Mouse (Mus musculus): Measurements from ENCODE around the gene Pdzd2.

Gene Pdzd2

DNA sequence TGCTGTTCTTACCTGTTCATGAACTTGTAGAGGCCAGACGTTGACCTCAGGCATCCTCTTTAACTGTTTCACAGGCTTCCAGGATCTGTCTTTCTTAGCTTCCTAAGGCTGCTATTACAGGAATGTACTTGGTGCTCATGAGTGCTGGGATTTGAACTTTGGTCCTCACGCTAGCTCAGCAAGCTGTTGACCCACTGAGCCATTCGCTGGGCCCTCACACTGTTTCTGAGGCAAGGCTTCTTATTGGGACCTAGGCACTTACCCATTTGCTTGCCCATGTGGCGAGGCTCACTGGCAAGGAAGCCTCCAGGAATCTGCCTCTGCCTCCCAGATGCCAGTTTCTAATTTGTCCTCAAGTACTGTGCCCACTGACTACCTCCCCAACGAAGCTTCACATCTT, 419.8 kb downstream of the Pdzd2 start:
- DNase-seq (ENCODE audit: low spot score in 2 of 2), result no peak

DNA sequence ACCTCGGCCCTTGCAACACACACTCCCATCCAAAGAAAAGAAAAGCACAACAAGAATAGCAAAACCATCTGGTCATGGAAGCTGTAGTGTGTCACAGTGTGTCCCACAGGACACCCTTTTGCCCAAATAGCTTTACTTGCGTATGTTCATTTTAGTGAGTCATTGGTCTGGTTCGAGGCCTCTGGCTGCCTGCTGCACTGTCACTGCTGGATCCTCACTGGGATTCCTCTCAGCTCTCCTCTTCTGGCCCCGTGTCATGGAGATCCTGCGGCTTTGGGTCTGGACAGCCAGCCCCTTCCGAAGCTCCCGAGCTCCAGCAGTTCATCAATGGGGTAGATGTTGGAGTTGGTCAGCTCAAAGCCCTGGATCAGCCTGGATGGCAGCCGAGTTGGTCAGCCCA, 421.3 kb downstream of the Pdzd2 start:
- DNase-seq (ENCODE audit: low spot score in 2 of 2), result no peak

DNA sequence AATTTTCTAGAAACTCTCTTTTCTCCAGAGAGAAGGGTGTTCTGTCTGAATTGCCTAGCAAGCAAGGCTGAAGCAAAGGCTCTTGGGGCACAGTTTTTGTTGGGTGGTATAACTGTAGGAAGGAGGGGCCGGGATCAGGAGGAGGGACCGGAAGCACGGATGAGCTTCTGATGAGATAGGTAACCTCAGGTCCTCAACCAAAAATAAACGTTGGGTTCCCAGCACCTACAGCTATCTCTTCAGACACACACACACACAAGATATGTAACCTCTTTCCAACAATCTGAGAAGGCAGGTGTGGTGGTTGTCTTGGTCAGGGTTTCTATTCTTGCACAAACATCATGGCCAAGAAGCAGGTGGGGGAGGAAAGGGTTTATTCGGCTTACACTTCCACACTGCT, 422.4 kb downstream of the Pdzd2 start:
- DNase-seq (ENCODE audit: low spot score in 2 of 2), result no peak

DNA sequence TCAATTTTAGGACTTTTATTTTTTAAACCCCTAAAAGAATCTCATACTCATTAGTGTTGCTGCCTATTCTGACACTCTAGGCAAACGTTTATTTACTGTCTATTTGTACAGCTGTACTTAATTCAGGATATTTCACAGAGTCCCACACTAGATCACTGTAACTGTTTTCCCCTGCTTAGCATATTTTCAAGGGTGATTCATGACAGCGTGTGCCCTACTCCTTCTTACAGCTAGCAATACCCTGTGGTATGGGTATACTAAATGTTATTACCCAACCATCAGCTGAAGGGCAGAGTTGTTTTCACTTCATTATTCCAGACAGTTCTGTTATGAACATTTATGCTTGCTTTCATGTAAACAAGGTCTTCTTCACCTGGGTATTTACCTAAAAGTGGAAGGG, 423.7 kb downstream of the Pdzd2 start:
- DNase-seq (ENCODE audit: low spot score in 2 of 2), result no peak

DNA sequence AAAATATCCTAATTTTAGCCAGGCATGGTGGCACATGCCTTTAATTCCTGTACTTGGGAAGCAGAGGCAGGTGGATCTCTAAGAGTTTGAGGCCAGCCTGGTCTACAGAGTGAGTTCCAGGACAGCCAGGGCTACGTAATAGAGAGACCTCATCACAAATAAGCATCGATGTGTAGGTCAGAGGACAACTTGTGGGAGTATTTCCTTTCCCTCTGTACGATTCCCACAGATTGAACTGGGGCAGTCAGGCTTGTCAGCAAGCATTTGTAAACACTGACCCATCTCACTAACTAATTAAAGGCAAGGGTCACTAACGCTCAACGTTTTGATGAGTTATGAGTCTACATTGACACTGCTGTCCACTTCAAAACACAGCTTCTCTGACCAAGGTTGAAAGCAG, 425.1 kb downstream of the Pdzd2 start:
- no peak for DNase-seq (ENCODE audit: low spot score in 2 of 2)

DNA sequence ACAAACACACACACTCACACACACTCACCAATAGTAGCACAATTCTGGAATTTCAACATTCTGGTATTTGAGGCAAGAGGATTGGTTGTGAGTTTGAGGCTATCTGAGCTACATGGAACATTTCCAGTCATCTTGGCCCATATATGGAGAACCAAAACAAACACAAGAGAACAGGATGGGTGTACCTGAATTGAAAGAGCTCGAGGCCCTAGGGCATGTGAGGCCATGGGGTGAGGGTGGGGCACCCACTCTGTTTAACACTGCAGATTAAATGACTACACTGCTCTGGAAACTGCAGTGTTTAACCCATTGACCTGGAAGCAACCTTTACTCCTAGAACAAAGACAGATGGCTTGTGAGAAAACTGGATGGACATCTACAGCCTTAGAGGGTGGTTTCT, 426.5 kb downstream of the Pdzd2 start:
- DNase-seq (ENCODE audit: low spot score in 2 of 2), result no peak

DNA sequence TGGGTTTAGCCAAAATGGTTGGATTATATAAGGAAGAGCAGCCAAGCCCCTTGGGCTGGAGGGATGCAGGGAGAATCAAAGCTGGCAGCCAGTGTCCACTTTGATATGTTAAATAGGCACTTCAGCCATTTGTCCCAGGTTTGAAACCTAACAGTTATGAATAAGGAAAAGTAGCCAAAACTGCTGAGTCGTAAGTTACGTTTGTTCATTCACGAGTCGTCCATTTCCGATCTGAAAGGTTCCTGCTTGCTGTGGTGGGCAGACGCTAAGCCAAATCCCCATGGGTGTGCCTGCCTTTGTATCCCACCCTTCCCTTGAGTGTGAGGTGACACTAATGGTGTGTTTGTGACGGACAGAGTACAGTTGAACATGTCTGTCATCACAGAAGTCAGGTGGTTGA, 428.3 kb downstream of the Pdzd2 start:
- no peak for DNase-seq (ENCODE audit: low spot score in 2 of 2)

DNA sequence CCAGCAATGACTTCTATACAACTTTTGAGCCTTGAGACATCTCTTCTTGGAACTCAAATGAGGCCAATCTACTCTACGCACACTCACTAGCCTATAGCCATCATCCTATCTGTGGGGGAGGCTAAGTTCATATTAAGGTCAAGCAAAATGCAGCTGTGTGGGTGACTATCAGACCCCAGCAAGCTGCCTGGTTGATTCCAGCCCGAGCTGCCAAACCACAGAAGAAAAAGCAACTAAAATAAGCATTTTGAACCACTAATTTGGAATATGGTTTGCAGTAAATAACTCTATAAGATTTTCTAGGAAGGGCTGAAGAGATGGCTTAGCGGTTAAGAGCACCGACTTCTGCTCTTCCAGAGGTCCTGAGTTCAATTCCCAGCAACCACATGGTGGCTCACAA, 429.0 kb downstream of the Pdzd2 start:
- no peak for DNase-seq (ENCODE audit: low spot score in 2 of 2)

Measured in urinary bladder, postnatal 36 days (tissue).